In genomic region chr3:51482781-51483180, GRCm38 (mm10) we compare ENCODE assay signal across 8 mouse cellular contexts. TPM values are rescaled to one million over a fixed set of nuclear protein-coding genes. Genes with fewer than 3 reads are reported as not detected.
DNase-seq lines count a peak whose midpoint lies in the region; ATAC-seq and TF ChIP-seq lines count a peak whose summit lies in the region.

No protein-coding gene starts in this region.

- peak overlapping the region; percentile 98 for H3K27ac ChIP-seq in heart, embryonic 10.5 days
- peak overlapping the region; percentile 96 for H3K27ac ChIP-seq in hindbrain, embryonic 10.5 days
- peak overlapping the region; percentile 96; the same call in 1 of the 2 replicates for H3K27ac ChIP-seq in liver, postnatal 0 days (ENCODE audit: low read depth)

- H3K4me1 ChIP-seq in heart, embryonic 10.5 days: peaks cover 16% of the 10 kb centered on the region
- peaks cover 22% of the 10 kb centered on the region for H3K4me1 ChIP-seq in E14TG2a.4 (replicated peaks; ENCODE audit: low read depth, low read length)
- peaks cover 31% of the 10 kb centered on the region for H3K4me1 ChIP-seq in hindbrain, embryonic 10.5 days (replicated peaks)
- peaks cover 26% of the 10 kb centered on the region for H3K4me1 ChIP-seq in liver, postnatal 0 days (ENCODE audit: insufficient read depth)

- H3K4me2 ChIP-seq in liver, postnatal 0 days (ENCODE audit: low read depth, low read length): peak overlapping the region; percentile 73; the same call in 1 of the 2 replicates

- TF ChIP-seq EP300 in liver, postnatal 0 days (IDR thresholded peaks at IDR 0.05; ENCODE audit: low read depth): no peak

- no peak overlapping the region; the same call in 1 of the 2 replicates for H3K9ac ChIP-seq in liver, postnatal 0 days (replicated peaks)

- TF ChIP-seq CTCF in E14TG2a.4 (conservative IDR thresholded peaks at IDR 0.05; ENCODE audit: low read length): no peak
- no peak for TF ChIP-seq CTCF in liver, postnatal 0 days (IDR thresholded peaks at IDR 0.05; ENCODE audit: low read depth)

- no peaks in the 10 kb centered on the region for H3K9me3 ChIP-seq in heart, embryonic 10.5 days
- H3K9me3 ChIP-seq in E14TG2a.4 (ENCODE audit: low read length): no peaks in the 10 kb centered on the region
- H3K9me3 ChIP-seq in hindbrain, embryonic 10.5 days: no peaks in the 10 kb centered on the region
- no peaks in the 10 kb centered on the region for H3K9me3 ChIP-seq in liver, postnatal 0 days (ENCODE audit: low read length)

- no peaks in the 10 kb centered on the region for H3K27me3 ChIP-seq in heart, embryonic 10.5 days (ENCODE audit: insufficient read depth, poor library complexity, severe bottlenecking)
- H3K27me3 ChIP-seq in E14TG2a.4 (ENCODE audit: insufficient read depth, low read length): peaks cover 6% of the 10 kb centered on the region; the same call in 1 of the 2 replicates
- H3K27me3 ChIP-seq in hindbrain, embryonic 10.5 days (ENCODE audit: insufficient read depth, poor library complexity, severe bottlenecking): no peaks in the 10 kb centered on the region
- no peaks in the 10 kb centered on the region for H3K27me3 ChIP-seq in liver, postnatal 0 days (ENCODE audit: insufficient read depth, low read length)

- ATAC-seq in liver, postnatal 0 days: no peak

- no peak for DNase-seq in heart, embryonic 10.5 days (ENCODE audit: low spot score)
- no peak for DNase-seq in heart, postnatal 4 days
- no peak for DNase-seq in hindbrain, embryonic 10.5 days (ENCODE audit: low spot score)
- DNase-seq in liver, postnatal 0 days: no peak
- no peak for DNase-seq in embryo, embryonic 9.5 days (ENCODE audit: extremely low spot score)
- DNase-seq in thymus, postnatal 25 days: no peak
- no peak for DNase-seq in right cerebral cortex, postnatal 25 days

- H3K36me3 ChIP-seq in heart, embryonic 10.5 days: peaks cover 4% of the 10 kb centered on the region; the same call in 1 of the 2 replicates
- H3K36me3 ChIP-seq in E14TG2a.4 (ENCODE audit: insufficient read depth, low read length): peaks cover 4% of the 10 kb centered on the region; the same call in 1 of the 2 replicates
- peaks cover 3% of the 10 kb centered on the region; the same call in 1 of the 2 replicates for H3K36me3 ChIP-seq in hindbrain, embryonic 10.5 days
- no peaks in the 10 kb centered on the region for H3K36me3 ChIP-seq in liver, postnatal 0 days (replicated peaks; ENCODE audit: insufficient read depth, low read length)

- 67% methylated on average over 3 of the region's 3 CpGs for WGBS in heart, embryonic 10.5 days
- 88% methylated on average over 3 of the region's 3 CpGs for WGBS in hindbrain, embryonic 10.5 days
- 46% methylated on average over 3 of the region's 3 CpGs for WGBS in liver, postnatal 0 days (ENCODE audit: insufficient replicate concordance)

- peak overlapping the region; percentile 71 for H3K4me3 ChIP-seq in heart, embryonic 10.5 days
- H3K4me3 ChIP-seq in E14TG2a.4 (replicated peaks; ENCODE audit: low read length): peak overlapping the region; percentile 96
- peak overlapping the region; percentile 70; the same call in 1 of the 2 replicates for H3K4me3 ChIP-seq in hindbrain, embryonic 10.5 days
- no peak overlapping the region for H3K4me3 ChIP-seq in liver, postnatal 0 days (ENCODE audit: low read depth, low read length)

RNA-seq across cellular contexts. Expression of gene Rab33b, which starts 0.9 kb away (rescaled TPM):
- 15.6 and 16.3 TPM in 2 replicates for polyA plus RNA-seq in heart, embryonic 10.5 days (2016; fragmentation: Nextera tagmentation; extraction: Ambion mirVana)
- 10 to 100 TPM; 13.6 to 14.3 TPM for total RNA-seq in heart, postnatal 4 days (2021)
- polyA plus RNA-seq in hindbrain, embryonic 10.5 days (2016; fragmentation: Nextera tagmentation; extraction: Ambion mirVana): 11.8 and 14.4 TPM in 2 replicates
- 4.4 and 4.7 TPM in 2 replicates for polyA plus RNA-seq in liver, postnatal 0 days (2015; fragmentation: Nextera tagmentation; extraction: Ambion mirVana)
